Mouse (Mus musculus) heart, adult 18-20 months (tissue): ENCODE data around the gene A730061H03Rik. TPM values are rescaled to one million over a fixed set of nuclear protein-coding genes. Genes with fewer than 3 reads are reported as not detected.

Experiments
- total RNA-seq, 2 experiments: library from RNA; stranded (reverse); gene quantifications; 2 replicates each; pipeline ENCODE4 v1.2.3; 2021

The A730061H03Rik gene
- total RNA-seq, 2 experiments from 2014 or later, result not detected

Other genes with a start within 250 kb of the A730061H03Rik start
- gene Dhrs4, start 81.6 kb downstream of the A730061H03Rik start, total RNA-seq, result 100 to 1,000 TPM; 127 to 134 TPM
- gene Carmil3, start 69.8 kb downstream of the A730061H03Rik start, total RNA-seq, result 1 to 10 TPM; 2.5 to 3.4 TPM
- not detected for gene Cpne6, start 50.0 kb downstream of the A730061H03Rik start, total RNA-seq
- not detected for gene Nrl, start 35.4 kb downstream of the A730061H03Rik start, total RNA-seq
- gene Pck2, start 20.1 kb downstream of the A730061H03Rik start, total RNA-seq, result 1 to 10 TPM; 8.3 to 9.4 TPM
- gene Dcaf11, start 400 bp downstream of the A730061H03Rik start, total RNA-seq, result 100 to 1,000 TPM; 147 to 152 TPM
- gene Fitm1, start 15.2 kb upstream of the A730061H03Rik start, total RNA-seq, result 100 to 1,000 TPM; 172 to 176 TPM
- 100 to 1,000 TPM; 276 to 319 TPM for gene Psme1, start 17.7 kb upstream of the A730061H03Rik start, total RNA-seq
- 10 to 100 TPM; 66.8 to 70.0 TPM for gene Emc9, start 24.9 kb upstream of the A730061H03Rik start, total RNA-seq
- gene Psme2, start 30.7 kb upstream of the A730061H03Rik start, total RNA-seq, result 100 to 1,000 TPM; 142 to 145 TPM
- 10 to 100 TPM; 25.4 to 29.9 TPM for gene Rnf31, start 31.3 kb upstream of the A730061H03Rik start, total RNA-seq
- gene Irf9, start 43.2 kb upstream of the A730061H03Rik start, total RNA-seq, result 10 to 100 TPM in 1 of 2 experiments, 1 to 10 TPM in 1; 8.9 to 11.0 TPM
- gene Rec8, start 57.6 kb upstream of the A730061H03Rik start, total RNA-seq, result under 1 TPM; 0.22 to 0.62 TPM
- 10 to 100 TPM; 51.3 to 64.8 TPM for gene Ipo4, start 75.6 kb upstream of the A730061H03Rik start, total RNA-seq
- gene Gm49378, start 77.5 kb upstream of the A730061H03Rik start, total RNA-seq, result 1 to 10 TPM; 1.4 to 2.3 TPM
- gene Tm9sf1, start 83.4 kb upstream of the A730061H03Rik start, total RNA-seq, result 10 to 100 TPM; 39.7 to 42.3 TPM
- gene Tssk4, start 89.8 kb upstream of the A730061H03Rik start, total RNA-seq, result under 1 TPM; 0.42 to 0.54 TPM
- 10 to 100 TPM; 47.1 to 58.8 TPM for gene Mdp1, start 100.1 kb upstream of the A730061H03Rik start, total RNA-seq
- gene Gmpr2, start 111.5 kb upstream of the A730061H03Rik start, total RNA-seq, result 10 to 100 TPM in 1 of 2 experiments, 1 to 10 TPM in 1; 8.7 to 10.8 TPM
- 100 to 1,000 TPM; 250 to 257 TPM for gene Nedd8, start 111.7 kb upstream of the A730061H03Rik start, total RNA-seq
- gene Tinf2, start 121.4 kb upstream of the A730061H03Rik start, total RNA-seq, result 10 to 100 TPM; 10.1 to 12.1 TPM
- under 1 TPM; 0.25 to 0.44 TPM for gene Tgm1, start 153.5 kb upstream of the A730061H03Rik start, total RNA-seq
- 10 to 100 TPM; 14.8 to 15.8 TPM for gene Rabggta, start 161.9 kb upstream of the A730061H03Rik start, total RNA-seq
- gene Dhrs1, start 185.3 kb upstream of the A730061H03Rik start, total RNA-seq, result 10 to 100 TPM; 39.8 to 42.6 TPM
- gene Nop9, start 185.3 kb upstream of the A730061H03Rik start, total RNA-seq, result 10 to 100 TPM in 1 of 2 experiments, 1 to 10 TPM in 1; 7.7 to 11.9 TPM
- gene Cideb, start 198.1 kb upstream of the A730061H03Rik start, total RNA-seq, result 1 to 10 TPM; 2.0 TPM
- under 1 TPM; 0.21 to 0.25 TPM for gene Ltb4r2, start 201.0 kb upstream of the A730061H03Rik start, total RNA-seq
- gene Ltb4r1, start 205.6 kb upstream of the A730061H03Rik start, total RNA-seq, result under 1 TPM; 0.25 to 0.41 TPM
- gene Adcy4, start 223.7 kb upstream of the A730061H03Rik start, total RNA-seq, result 10 to 100 TPM; 15.7 to 17.3 TPM
- gene Ripk3, start 228.5 kb upstream of the A730061H03Rik start, total RNA-seq, result 1 to 10 TPM; 1.6 to 2.9 TPM